Mouse (Mus musculus) ES-Bruce4 (cell line): ENCODE measurements around the gene Kirrel3.

Source experiments
- CTCF ChIP-seq: IDR thresholded peaks from one replicate; pipeline ENCODE4 v1.8.1; 2011; ENCODE audit warnings: low read depth, low read length
- EP300 ChIP-seq: IDR thresholded peaks from 2 replicates; pipeline ENCODE4 v1.6.1; 2011; ENCODE audit warnings: low read depth, low read length; ENCODE audit not compliant: insufficient read depth

DNA sequence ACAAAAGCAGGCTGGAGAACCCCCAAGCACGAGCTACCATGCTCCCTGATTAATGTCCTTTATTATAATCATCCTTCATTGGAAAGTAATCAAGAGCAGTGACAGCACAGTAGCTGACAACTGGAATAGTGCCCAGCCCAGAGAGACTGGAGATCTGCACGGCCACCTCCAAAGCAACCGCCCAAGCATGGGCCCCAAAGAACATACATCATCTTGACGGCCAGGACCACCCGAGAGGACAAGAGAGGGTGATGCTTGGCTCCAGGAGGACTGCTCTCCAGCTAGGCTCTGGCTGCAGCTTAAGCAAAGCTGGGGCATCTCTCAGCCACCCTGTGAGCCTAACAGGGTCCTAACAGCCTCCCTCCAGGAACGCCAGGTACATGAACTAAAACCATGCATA lies 482.1 kb downstream of the Kirrel3 start:
- TF ChIP-seq CTCF = no peak
- no peak for TF ChIP-seq EP300
